Comparison of ENCODE assay signal across 13 mouse cellular contexts in the genomic region with DNA sequence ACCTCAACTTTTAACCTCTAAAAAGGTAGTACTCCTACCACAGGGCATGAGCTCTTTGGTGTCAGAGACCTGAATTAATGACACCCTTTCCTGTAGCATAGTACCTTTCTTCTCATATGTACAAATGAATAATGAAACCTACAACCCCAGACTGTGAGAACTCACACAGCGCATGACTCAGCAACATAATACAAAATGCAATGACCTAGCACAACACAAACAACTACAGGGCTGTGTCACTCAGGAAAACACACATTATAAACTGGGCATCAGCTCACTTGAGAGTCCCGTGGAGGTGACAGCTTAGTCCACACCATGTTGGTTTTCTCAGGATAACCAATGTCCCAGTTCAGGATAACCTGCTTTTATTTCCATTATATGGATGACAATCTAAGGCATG.
"Had no signal": no experiment of that assay in that cellular context is flagged by ENCODE, and none has a peak within 500 bp of the region (broad histone marks: within the 10 kb centered on the region; RNA-seq: fewer than 3 reads in every experiment).

No protein-coding gene starts in this region.

- H3K36me3 ChIP-seq: liver, embryonic 15.5 days; neural tube, embryonic 15.5 days had no signal

- H3K9me3 ChIP-seq: limb, embryonic 13.5 days; liver, embryonic 15.5 days; neural tube, embryonic 15.5 days had no signal

- H3K4me2 ChIP-seq: limb, embryonic 13.5 days; liver, embryonic 15.5 days; lung, embryonic 14.5 days; neural tube, embryonic 15.5 days had no signal

- H3K4me3 ChIP-seq: limb, embryonic 13.5 days; liver, embryonic 15.5 days; myocyte; neural tube, embryonic 15.5 days had no signal

- H3K9ac ChIP-seq: limb, embryonic 13.5 days; liver, embryonic 15.5 days; lung, embryonic 14.5 days; neural tube, embryonic 15.5 days had no signal

- H3K4me1 ChIP-seq: limb, embryonic 13.5 days; neural tube, embryonic 15.5 days had no signal

- DNase-seq: kidney, adult 11 months; kidney, adult 9 months; kidney, postnatal 10 days; left cerebral cortex, postnatal 4 days; lung, embryonic 14.5 days; lung, postnatal 10 days; lung, postnatal 4 days; midbrain, embryonic 14.5 days had no signal

- H3K27ac ChIP-seq: limb, embryonic 13.5 days; liver, embryonic 15.5 days; neural tube, embryonic 15.5 days; stomach, postnatal 0 days had no signal

- H3K27me3 ChIP-seq: limb, embryonic 13.5 days; liver, embryonic 15.5 days; neural tube, embryonic 15.5 days had no signal
